Mouse (Mus musculus): Measurements from ENCODE around the gene Cntn5.

The Cntn5 gene

GRCm38 (mm10) chr9:10230973-10231372, 673.6 kb downstream of the Cntn5 start:
- no peak for DNase-seq (ENCODE audit: low spot score in 2 of 2)

GRCm38 (mm10) chr9:10229716-10230115, 674.9 kb downstream of the Cntn5 start:
- DNase-seq (ENCODE audit: low spot score in 2 of 2), result no peak

GRCm38 (mm10) chr9:10226013-10226412, 678.6 kb downstream of the Cntn5 start:
- DNase-seq (ENCODE audit: low spot score in 2 of 2), result no peak

GRCm38 (mm10) chr9:10186063-10186462, 718.5 kb downstream of the Cntn5 start:
- DNase-seq (ENCODE audit: low spot score in 2 of 2), result no peak

- DNase-seq (ENCODE audit: low spot score in 2 of 2), result no peak
These were observed 734.0 kb downstream of the Cntn5 start for GRCm38 (mm10) chr9:10170526-10170925.

GRCm38 (mm10) chr9:10121350-10122057, 783.1 kb downstream of the Cntn5 start:
- no peak for DNase-seq (ENCODE audit: low spot score in 2 of 2)

- DNase-seq (ENCODE audit: low spot score in 2 of 2), result no peak
These were observed 788.0 kb downstream of the Cntn5 start for GRCm38 (mm10) chr9:10116581-10116980.

- no peak for DNase-seq (ENCODE audit: low spot score in 2 of 2)
These were observed 795.4 kb downstream of the Cntn5 start for GRCm38 (mm10) chr9:10109156-10109555.

GRCm38 (mm10) chr9:10107861-10108260, 796.7 kb downstream of the Cntn5 start:
- DNase-seq (ENCODE audit: low spot score in 2 of 2), result no peak

- DNase-seq (ENCODE audit: low spot score in 2 of 2), result no peak
These were observed 802.6 kb downstream of the Cntn5 start for GRCm38 (mm10) chr9:10101812-10102440.

GRCm38 (mm10) chr9:10076282-10076681, 828.3 kb downstream of the Cntn5 start:
- no peak for DNase-seq (ENCODE audit: low spot score in 2 of 2)

- no peak for DNase-seq (ENCODE audit: low spot score in 2 of 2)
These were observed 831.2 kb downstream of the Cntn5 start for GRCm38 (mm10) chr9:10073401-10073800.

GRCm38 (mm10) chr9:10072860-10073259, 831.7 kb downstream of the Cntn5 start:
- no peak for DNase-seq (ENCODE audit: low spot score in 2 of 2)

- DNase-seq (ENCODE audit: low spot score in 2 of 2), result no peak
These were observed 833.3 kb downstream of the Cntn5 start for GRCm38 (mm10) chr9:10071271-10071670.

GRCm38 (mm10) chr9:10044969-10045789, 859.4 kb downstream of the Cntn5 start:
- DNase-seq (ENCODE audit: low spot score in 2 of 2), result no peak

GRCm38 (mm10) chr9:10043001-10043400, 861.6 kb downstream of the Cntn5 start:
- DNase-seq (ENCODE audit: low spot score in 2 of 2), result no peak

- DNase-seq (ENCODE audit: low spot score in 2 of 2), result no peak
These were observed 889.4 kb downstream of the Cntn5 start for GRCm38 (mm10) chr9:10015129-10015528.

GRCm38 (mm10) chr9:9984028-9984427, 920.5 kb downstream of the Cntn5 start:
- DNase-seq (ENCODE audit: low spot score in 2 of 2), result no peak

GRCm38 (mm10) chr9:9983220-9983619, 921.4 kb downstream of the Cntn5 start:
- DNase-seq (ENCODE audit: low spot score in 2 of 2), result no peak

- no peak for DNase-seq (ENCODE audit: low spot score in 2 of 2)
These were observed 939.2 kb downstream of the Cntn5 start for GRCm38 (mm10) chr9:9965370-9965769.

GRCm38 (mm10) chr9:9960610-9961172, 943.9 kb downstream of the Cntn5 start:
- DNase-seq (ENCODE audit: low spot score in 2 of 2), result no peak

- DNase-seq (ENCODE audit: low spot score in 2 of 2), result no peak
These were observed 955.2 kb downstream of the Cntn5 start for GRCm38 (mm10) chr9:9949346-9949745.

Data from spleen, postnatal 14 days (tissue).